Mouse (Mus musculus) left cerebral cortex, adult 11 months (tissue): ENCODE measurements around the gene Il17f.
A peak's percentile ranks its signal among the peaks of the same experiment; 100 is the strongest.
"Not testable (repeated sequence)": the region's sequence is repeated elsewhere in the genome, so short reads cannot be mapped to it uniquely, and the experiment has no call there.

Experiments
- DNase-seq: peaks from one replicate; pipeline ENCODE4 v3.0.0; 2022; ENCODE audit warnings: low spot score

The Il17f gene

GRCm38 (mm10) chr1:20787046-20787445, 3.4 kb downstream of the Il17f start:
- DNase-seq = no peak

GRCm38 (mm10) chr1:20778366-20778765, 12.1 kb downstream of the Il17f start:
- DNase-seq = no peak

DNA sequence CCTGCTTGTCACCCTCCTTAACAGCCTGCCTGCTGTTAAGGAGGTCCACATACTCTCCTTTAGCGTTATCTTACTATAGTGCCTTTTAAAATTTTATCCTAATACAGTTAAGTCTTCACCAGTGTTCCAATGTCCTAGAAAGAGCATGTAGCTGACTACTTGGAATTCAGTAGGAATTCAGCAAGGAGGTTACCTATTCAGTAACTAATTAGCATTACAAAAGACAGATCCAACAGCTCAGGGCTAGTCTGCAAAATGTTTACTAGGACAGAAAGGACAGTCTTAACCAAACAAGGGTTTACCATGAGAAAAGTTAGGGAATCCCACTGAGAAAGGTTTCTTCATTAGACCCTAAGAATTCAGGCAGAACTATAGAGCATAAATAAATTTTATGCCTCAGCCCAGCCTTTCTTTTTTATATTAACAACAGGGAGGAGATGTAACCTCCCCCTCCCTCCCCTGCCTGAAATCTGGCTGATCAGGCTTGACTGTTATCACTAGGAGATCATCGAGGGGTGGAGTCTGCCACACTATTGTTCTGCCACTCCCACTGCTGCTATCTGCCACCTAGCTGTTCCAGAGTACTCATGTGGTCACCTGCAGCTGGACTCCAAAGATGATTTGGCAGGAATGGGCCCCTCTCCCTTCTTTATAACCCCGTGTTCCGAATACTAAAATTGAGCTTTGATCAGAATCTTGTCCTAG, 16.2 kb downstream of the Il17f start:
- DNase-seq = not testable (repeated sequence)

- no peak for DNase-seq
Measured at GRCm38 (mm10) chr1:20766526-20766925, 23.9 kb downstream of the Il17f start.

DNA sequence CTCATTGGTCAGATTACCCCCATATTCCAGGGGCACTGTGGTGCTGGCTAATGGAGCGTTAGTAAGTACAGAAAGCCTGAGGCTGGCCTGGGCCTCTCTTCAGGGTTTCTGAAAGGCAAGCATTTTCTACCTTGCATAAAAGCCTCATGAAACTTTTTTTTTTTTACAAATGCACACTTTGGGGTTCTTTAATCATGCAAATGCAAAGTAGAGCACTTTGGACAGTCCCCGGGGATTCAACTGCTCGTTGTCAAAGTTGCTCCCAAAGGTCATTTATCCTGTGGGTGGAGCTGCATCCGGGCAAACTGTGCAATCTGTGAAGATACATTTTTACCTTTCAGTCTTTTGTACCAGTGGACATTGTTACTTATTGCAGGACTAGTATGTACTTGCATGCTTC, 29.0 kb downstream of the Il17f start:
- DNase-seq = no peak

GRCm38 (mm10) chr1:20760331-20760730, 30.1 kb downstream of the Il17f start:
- no peak for DNase-seq

- DNase-seq = peak; percentile 15
Measured at GRCm38 (mm10) chr1:20759799-20760198, 30.6 kb downstream of the Il17f start.

DNA sequence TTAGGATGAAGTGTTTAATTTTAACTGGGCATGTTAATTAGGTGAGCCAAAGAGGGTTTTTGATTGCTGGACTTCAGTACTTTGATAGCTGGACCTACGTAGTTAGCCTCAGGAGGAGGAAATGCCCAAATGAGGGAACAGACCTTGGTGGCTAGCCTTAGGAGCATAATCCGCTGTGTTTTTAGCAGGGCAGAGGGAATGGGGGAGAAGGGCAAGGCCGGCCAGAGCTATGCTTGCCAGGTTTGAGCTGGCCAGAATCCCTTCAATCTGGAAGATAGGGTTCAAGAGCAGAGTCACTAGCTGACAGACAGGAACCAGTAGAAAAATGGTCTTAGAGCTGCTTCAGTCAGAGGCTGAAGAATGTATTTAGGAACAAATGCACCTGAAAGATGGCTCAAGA, 32.8 kb downstream of the Il17f start:
- DNase-seq = no peak

DNA sequence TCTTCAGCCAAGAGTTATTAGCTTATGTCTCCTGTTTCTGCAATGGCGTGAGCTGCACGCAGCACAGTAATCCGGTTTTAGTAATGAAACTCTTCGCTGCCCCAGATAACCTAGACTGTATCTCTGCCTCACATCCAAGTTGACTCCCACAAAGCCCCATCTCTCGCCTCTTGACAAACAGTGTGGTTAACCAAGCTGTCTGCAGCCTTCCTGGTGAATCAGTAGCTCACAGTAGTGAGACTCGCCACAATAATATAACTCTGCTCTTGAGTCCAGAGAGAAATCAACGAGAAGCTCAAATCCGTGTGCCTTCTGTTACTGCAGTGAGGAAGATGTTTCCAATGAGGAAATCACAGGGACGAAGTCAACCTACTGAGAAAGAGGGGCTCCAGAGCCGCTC, 36.0 kb downstream of the Il17f start:
- no peak for DNase-seq

DNA sequence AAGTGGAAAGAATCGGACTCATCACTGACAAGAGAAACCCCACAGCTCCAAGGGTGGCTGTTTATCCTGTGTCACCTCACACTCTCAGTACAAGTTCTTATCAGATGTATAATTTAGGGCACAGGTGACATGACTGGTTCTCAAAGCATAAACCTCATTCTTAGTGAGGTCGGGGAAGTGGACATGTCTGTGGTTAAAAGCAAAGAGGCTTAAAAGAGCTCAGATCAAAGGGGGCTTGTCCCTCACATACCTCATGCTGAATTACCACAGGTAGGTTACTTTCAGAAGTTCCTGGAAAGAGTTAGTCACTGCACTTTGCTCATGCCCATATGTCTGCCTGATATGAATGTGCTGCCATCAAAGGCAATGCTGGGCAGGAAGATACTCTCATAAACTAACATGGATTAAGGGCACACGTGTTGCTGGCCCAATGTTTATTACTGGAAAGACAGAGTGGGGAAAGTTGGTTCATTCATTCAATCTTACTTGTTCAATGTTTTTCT, 49.9 kb downstream of the Il17f start:
- DNase-seq = no peak

DNA sequence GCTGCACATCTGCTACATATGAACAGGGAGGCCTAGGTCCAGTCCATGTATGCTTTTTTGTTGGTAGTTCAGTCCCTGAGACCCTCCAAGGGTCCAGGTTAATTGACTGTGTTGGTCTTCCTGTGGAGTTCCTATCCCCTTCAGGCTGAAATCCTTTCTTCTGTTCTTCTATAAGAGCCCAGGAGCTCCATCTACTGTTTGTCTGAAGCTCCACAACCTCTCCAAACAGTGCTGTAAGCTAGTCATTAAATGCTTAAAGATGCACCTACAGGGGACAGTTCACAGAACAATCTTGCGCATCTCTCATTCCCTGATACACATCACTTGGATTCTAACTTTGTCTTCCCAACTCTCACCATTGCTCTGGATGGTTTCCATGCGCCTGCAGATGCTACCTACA, 51.9 kb downstream of the Il17f start:
- DNase-seq = no peak

DNA sequence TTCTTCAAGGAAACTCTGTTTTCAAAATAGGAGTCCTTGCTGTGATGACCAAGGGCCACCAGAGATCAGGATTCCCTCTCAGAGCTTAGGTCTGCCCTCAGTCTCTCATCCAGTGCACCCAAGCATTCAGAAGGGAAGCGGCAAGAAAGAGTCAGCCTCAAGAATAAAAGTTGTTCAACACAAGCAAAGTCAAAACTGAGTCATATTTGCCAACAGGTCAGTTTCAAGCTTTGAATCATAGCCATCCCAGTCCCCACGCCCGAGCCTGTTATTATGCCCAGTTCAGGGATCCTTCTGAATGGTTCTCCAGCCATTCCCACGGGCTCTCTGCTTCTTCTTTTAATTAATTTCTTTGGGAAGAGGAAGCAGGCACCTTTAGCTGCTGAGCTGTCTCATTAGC, 53.8 kb downstream of the Il17f start:
- DNase-seq = no peak

- no peak for DNase-seq
Measured at GRCm38 (mm10) chr1:20730903-20731302, 59.5 kb downstream of the Il17f start, which contains the start of gene Il17a. Il17a (plus strand) TSS chr1:20730905.
